Comparison of ENCODE assay signal across 26 mouse cellular contexts in the genomic region with DNA sequence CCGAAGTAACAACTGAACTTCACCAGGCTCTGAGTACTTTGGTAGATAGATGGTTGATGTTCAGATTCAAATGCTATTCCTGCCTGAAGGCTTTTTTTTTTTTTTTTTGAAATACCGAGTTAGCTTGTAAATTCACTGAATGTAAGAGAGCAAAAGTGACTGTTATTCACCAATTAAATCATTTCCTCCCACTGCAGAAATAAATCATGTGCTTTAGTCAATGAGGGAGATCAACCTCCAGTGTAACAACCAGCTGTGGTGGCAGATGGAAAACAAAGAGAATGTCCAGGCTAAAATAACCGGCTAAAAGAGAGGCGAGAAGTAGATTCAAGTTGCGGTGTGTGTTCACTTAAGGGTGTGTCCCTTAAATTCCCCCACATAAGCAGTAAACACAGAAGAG.
"Had no signal": no experiment of that assay in that cellular context is flagged by ENCODE, and none has a peak within 500 bp of the region (broad histone marks: within the 10 kb centered on the region; RNA-seq: fewer than 3 reads in every experiment).

No protein-coding gene starts in this region.

- H3K9me3 ChIP-seq: heart, embryonic 10.5 days; heart, embryonic 12.5 days; hindbrain, embryonic 10.5 days; hindbrain, embryonic 12.5 days; intestine, embryonic 15.5 days; limb, embryonic 10.5 days; limb, embryonic 12.5 days; liver, embryonic 13.5 days had no signal

- H3K4me3 ChIP-seq: gastrocnemius, adult 2 months; heart, embryonic 10.5 days; heart, embryonic 12.5 days; hindbrain, embryonic 10.5 days; hindbrain, embryonic 12.5 days; intestine, embryonic 15.5 days; layer of hippocampus, adult 2 months; left cerebral cortex, adult 2 months; limb, embryonic 10.5 days; limb, embryonic 12.5 days; liver, embryonic 13.5 days had no signal

- H3K9ac ChIP-seq: heart, embryonic 12.5 days; hindbrain, embryonic 12.5 days; hindbrain, embryonic 14.5 days; intestine, embryonic 15.5 days; limb, embryonic 12.5 days; liver, embryonic 13.5 days had no signal

- ATAC-seq: hindbrain, embryonic 16.5 days; inflammation-experienced regulatory T-cells, adult 6 months; intestine, embryonic 15.5 days; intestine, postnatal 0 days had no signal

- H3K4me2 ChIP-seq: heart, embryonic 12.5 days; hindbrain, embryonic 12.5 days; hindbrain, embryonic 14.5 days; intestine, embryonic 15.5 days; limb, embryonic 12.5 days; liver, embryonic 11.5 days; liver, embryonic 13.5 days had no signal

- H3K27ac ChIP-seq: gastrocnemius, adult 2 months; heart, embryonic 10.5 days; hindbrain, embryonic 10.5 days; hindbrain, embryonic 12.5 days; hindbrain, embryonic 14.5 days; intestine, embryonic 15.5 days; layer of hippocampus, adult 2 months; left cerebral cortex, adult 2 months; limb, embryonic 10.5 days; limb, embryonic 12.5 days; liver, embryonic 13.5 days had no signal

- DNase-seq: gastrocnemius, adult 2 months; gastrocnemius, postnatal 10 days; gastrocnemius, postnatal 25 days; heart, adult 18-20 months; heart, postnatal 10 days; heart, postnatal 4 days; kidney, adult 8-10 months; kidney, postnatal 10 days; kidney, postnatal 25 days; kidney, postnatal 4 days; liver; liver, embryonic 13.5 days had no signal

- H3K27me3 ChIP-seq: heart, embryonic 12.5 days; hindbrain, embryonic 12.5 days; intestine, embryonic 15.5 days; limb, embryonic 12.5 days; liver, embryonic 13.5 days had no signal

- H3K4me1 ChIP-seq: heart, embryonic 10.5 days; heart, embryonic 12.5 days; hindbrain, embryonic 10.5 days; hindbrain, embryonic 12.5 days; intestine, embryonic 15.5 days; limb, embryonic 10.5 days; liver, embryonic 13.5 days had no signal

- H3K36me3 ChIP-seq: heart, embryonic 10.5 days; heart, embryonic 12.5 days; hindbrain, embryonic 10.5 days; hindbrain, embryonic 12.5 days; intestine, embryonic 15.5 days; limb, embryonic 10.5 days; limb, embryonic 12.5 days; liver, embryonic 13.5 days had no signal
